Mouse (Mus musculus) CD4-positive helper T cell, adult 2 months (primary cell): ENCODE data around the gene Maml3.

Experiments
- DNase-seq: peaks from one replicate; pipeline ENCODE4 v3.0.0-alpha.2; 2012; ENCODE audit warnings: low read depth, missing footprints, low spot score

The Maml3 gene

GRCm38 (mm10) chr3:51788591-51789339 is 316.1 kb downstream of the Maml3 start:
- DNase-seq = peak; percentile 19

- DNase-seq = no peak
Observed at GRCm38 (mm10) chr3:51787945-51788344, 316.9 kb downstream of the Maml3 start.

DNA sequence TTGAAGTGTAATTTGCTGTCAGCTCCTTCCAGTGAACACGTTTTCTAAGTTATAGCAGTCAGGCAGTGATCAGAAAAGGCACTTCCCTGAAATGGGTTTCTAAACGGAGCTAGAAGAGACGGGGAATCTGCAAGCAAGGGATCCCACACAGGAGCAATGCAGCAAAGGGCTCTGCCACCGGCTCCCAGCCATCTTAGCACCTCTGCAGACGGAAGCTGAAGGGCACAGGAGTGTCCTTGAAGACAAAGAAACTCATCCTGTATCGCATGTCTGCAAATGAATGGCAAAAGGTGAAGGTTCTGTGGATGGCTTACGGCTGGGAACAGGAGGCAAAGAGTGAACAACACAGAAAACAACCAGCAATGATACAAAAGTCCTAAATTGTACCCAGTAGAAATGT is 319.1 kb downstream of the Maml3 start:
- DNase-seq = no peak

DNA sequence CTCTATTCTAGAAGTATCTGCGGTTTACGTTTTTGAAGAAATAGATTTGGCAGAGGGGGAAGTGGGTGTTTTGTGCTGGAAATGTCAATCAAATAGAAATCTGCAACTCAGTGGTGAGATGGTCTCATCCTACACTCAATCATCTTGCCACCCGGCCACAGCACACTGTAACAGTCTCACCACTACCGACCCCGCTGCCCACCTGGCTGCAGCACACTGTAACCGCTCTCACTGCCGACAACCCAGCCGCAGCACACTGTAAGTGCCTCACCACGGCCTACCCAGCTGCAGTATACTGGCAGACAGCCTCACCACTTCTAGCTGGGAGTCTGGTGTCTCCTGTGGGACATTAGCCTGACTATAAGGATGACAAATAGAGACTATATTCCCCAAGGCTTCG is 322.7 kb downstream of the Maml3 start:
- DNase-seq = no peak

DNA sequence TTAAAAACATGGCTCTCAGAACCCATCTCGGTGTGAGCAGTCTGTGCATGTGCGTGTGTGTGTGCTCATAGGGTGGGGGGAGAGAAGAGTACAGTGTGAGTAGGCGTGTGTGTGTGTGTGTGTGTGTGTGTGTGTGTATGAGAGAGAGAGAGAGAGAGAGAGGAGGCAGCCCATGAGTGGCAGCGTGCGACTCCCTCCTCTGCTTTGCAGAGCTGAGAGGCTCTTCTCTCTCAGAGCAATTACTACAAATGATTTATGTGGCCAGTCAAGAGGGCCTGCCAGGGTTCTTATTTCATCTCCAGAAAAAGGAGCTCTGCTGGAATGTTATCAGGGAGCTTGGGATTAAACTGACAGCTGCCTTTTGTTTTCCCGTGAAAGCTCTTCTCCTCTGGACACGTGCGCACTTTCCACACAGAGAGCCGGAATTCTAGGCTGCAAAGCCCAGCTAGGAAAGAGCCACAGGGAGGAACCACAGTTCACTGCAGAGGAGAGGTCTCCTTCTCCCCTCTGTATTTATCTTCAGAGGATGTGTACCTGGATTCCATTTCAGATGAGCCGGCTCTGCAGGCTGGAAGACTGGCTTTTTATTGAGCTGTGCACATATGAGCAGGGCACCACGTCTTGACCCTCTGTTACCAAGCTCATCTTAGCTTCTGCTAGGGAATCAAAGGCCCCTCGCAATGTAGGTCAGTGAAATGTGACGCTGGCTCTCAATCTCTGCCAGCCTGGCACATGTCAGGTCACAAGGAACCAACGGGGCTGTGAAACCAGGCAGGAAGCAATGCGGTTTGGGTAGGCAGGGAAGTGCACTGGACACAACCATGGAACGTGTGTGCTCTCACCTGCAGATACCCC is 325.9 kb downstream of the Maml3 start:
- no peak for DNase-seq

GRCm38 (mm10) chr3:51778179-51778578 is 326.7 kb downstream of the Maml3 start:
- no peak for DNase-seq

DNA sequence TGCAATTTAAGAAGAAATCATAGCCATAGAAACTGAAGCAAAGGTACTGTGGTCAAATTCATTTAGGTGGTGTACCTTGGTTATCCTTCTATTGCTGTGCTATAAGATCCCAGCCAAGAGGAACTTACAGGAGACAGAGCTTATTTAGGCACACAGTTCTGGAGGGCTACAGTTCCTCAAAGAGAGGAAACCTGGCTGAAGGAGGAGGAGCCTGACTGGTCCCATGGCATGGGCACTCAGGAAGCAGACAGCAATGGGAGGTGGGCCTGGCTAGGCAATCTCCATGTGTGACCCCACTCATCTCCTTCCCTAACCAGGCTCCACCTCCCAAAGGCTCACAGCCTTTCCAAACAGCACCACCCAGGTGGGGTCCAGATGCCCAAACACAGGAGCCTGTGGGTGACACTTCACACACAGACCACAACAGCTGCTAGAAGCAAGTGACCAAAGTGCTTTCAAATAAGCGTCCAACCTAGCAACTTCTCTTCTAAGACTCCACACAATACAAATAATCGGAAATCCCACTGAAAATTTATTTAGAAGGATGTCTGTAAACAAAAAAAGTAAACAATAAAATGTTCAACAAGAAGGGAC is 328.8 kb downstream of the Maml3 start:
- DNase-seq = no peak

DNA sequence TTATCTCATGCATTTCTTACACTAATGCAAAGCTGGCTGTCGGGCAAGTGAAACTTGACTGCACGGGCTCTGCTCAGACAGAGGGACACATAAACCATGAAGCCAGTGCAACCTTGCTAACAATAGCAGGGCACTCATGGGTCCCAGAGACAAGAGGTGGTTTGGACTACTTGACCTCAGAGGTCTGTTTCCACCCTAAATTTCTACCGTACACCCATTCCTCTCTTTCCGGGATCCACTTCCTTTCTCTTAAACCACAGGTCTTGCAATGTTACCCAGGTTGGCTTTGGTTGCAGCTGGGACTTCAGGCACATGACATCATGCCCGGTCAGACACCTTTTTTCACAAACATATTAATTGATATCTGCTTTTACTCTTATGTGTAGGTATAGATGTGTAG is 331.3 kb downstream of the Maml3 start:
- no peak for DNase-seq

DNA sequence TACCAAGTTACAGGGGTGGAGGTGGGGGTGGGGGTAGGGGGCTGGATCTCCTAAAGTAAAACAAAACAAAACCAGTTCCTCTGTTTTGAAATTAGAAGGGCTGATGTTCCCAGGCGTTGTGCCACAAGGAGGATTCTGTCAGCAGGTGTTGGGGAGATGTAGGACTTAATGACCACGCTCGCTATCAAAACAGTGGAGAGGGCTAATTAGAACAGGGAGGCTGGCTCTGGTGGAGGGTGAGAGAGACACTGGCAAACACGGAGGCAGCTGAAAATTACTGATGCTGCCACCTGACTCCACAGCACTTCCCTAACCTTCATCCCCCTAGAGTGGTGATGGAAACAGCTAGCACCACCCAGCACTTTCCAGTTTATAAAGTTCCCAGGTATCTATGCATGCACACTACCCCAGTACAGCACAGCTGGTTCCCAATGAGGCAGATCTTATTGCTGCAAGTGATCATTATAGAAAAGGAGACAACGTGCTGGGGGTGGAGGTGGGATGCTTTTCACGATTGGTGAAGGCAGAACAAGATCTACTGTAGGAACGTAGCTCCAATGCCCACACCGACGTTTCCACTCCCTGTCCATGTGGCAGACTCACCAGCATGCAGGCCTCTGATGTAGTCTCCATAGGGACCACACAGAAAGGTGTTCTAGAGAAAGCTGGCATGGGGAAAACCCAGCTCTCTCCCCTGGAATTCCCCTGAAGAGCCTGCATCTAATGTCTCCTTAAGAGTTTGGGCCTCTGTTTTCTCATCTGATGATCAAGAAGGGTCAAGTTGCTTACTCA is 332.8 kb downstream of the Maml3 start:
- no peak for DNase-seq

GRCm38 (mm10) chr3:51769196-51769595 is 335.7 kb downstream of the Maml3 start:
- no peak for DNase-seq

GRCm38 (mm10) chr3:51765220-51765923 is 339.5 kb downstream of the Maml3 start:
- DNase-seq = peak; percentile 24

DNA sequence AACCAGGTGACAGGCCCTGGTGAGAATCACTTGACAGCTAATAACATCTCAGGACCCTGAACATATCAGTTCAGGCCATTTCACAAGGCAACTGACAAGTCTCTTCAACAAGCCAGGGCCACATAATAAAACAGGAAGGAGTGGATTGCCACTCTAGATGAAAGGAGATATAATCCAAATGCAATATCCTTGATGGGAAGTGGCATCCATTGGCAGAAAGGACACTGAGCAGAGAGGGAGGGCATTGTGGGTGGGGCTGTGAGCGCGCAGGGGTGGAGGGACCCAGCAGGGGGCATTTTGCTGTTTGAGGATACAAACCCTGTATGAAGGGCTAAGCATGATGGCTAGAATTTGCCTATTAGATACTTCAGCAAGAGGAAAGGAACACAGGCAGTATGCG is 340.7 kb downstream of the Maml3 start:
- no peak for DNase-seq

DNA sequence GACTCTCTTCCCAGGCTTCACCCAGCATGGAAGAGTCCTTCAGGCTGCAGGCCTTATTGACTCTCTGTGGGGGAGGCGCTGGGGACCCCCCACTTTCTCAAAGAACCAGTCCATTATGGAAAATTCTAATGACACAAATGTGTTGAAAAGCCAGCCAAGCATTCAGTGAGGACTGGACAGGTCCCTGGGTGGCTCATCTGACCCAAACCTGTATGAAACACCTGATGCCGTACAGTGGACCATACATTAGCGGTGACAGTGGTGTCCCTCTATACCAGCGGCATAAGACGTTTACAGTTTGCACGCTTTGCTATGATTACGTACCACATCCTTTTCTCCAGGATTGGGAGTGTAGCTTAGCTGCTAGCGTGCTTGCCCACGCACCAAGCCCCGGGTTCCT is 342.0 kb downstream of the Maml3 start:
- DNase-seq = no peak

GRCm38 (mm10) chr3:51759534-51759933 is 345.3 kb downstream of the Maml3 start:
- DNase-seq = peak; percentile 42

GRCm38 (mm10) chr3:51757032-51757431 is 347.8 kb downstream of the Maml3 start:
- no peak for DNase-seq

DNA sequence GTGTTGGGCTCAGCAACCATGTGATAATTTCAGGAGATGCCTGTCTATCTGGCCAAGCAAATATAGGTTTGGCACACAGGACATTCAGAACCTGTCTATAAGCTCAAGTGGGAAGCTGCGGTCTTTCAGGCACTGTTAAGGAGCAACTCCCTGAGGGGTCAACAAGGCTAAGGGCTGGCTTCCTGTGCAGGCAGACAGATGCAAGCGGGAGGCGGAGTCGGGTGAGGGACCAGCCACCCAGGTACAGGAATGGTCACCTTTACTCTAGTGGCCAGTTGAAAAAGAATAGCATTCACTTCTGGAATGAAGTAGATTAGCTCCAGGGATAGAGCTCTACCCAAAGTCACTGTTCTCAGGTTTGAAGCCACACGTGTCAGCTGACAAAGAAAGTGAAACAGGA is 348.6 kb downstream of the Maml3 start:
- DNase-seq = no peak

DNA sequence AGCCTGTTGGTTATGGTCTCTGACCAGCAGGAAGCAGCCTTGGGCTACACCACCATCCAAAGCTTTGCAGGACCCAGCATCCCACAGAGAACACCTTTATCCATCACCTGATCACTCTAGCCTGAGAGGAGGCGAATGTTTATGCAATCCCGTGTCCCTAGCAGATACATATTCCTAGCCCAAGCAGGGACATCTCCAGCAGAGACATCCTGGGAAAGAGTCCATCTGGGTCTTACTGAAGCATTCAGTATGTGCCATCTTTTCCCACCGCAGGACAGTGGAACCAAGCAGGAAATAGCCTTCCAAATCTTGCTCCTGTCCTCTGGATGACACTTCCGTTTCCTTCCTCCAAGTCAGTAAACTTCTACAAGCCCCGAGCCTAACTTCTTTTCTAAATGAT is 351.6 kb downstream of the Maml3 start:
- no peak for DNase-seq

GRCm38 (mm10) chr3:51751440-51751839 is 353.4 kb downstream of the Maml3 start:
- no peak for DNase-seq

- DNase-seq = no peak
Observed at GRCm38 (mm10) chr3:51749812-51750481, 354.9 kb downstream of the Maml3 start.

- no peak for DNase-seq
Observed at GRCm38 (mm10) chr3:51749421-51749811, 355.5 kb downstream of the Maml3 start.
